Mouse (Mus musculus) left cerebral cortex, adult 8-10 months (tissue): ENCODE measurements at regions not wholly inside any gene's neighbourhood (a gene's known extent, or its start where the extent isn't known, plus 50 kb on each side); places are given as distances from the start of the nearest gene placed in this dataset.

Experiments
- DNase-seq, 2 experiments: peaks; one replicate each; pipeline ENCODE4 v3.0.0; 2022; ENCODE audit warnings: low spot score in 2 of 2

DNA sequence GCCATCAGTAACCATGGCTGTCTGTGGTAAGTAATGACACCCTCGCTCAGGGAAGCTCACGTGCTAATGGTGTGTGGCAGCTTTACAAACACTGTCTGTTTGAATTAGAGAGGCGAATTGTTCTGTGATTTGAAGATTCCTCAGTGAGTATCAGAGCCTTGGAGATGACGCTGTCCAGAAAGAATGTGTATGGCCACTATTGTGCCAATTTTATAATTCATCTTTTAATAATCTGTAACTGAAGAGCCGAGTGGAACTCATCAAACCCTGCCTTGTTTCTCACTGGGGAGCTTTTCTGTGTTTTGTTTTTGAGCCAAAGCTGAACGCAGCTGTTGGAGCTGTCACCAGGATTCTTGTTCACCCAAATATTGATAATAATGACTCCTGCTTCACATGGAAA lies 171.7 kb downstream of the Dact1 start:
- DNase-seq = no peak

DNA sequence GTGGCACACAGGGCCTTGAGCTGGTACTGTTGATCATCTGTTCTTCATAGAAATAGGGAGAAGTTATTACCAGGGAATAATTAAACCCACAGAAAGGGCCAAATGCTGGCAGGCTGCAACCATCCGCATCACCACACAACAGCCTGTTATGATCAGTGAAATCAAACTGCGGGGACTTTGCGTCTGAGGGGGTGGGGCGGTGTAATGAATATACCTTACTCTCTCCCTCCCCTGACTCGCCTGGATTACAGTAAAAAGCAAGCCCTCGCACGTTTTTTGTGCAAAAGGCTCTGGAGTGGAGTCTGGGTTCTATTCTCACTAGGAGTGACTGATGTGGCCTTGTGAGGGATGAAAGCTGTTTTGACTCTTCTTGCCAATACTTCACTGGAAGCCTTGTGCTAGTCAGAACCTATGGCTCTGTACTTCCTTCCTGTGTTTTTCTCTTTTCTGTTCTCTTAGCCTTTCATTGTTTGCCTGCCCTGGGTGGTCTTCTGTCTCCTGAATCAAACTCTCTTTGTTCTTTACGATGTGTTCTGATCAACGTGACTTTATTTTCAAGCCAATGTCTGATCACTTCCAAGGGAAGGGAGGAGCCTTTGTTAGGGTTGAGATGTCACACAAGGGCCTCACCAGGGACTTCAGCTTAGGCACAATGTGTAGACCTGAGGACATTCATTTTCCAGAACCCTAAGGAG lies 172.4 kb downstream of the Dact1 start:
- no peak for DNase-seq

DNA sequence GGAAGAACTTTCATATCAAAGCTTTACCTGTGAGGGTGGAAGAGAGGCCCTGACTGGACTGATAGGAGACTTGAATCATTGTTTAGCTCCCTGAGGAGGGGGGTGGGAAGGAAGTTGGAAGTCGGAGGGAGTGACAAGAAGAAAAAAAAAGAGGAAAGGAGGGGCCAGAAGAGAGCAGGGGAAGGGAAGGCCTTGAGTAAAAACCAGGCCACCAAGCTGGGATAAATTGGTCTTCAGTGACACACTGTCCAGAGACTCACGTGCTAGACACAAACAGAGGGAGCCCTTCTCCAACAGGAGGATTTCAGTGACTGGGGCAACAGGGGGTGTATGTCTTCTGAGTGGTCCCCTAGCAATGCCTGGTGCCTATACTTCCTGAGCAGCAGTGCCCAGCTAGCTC lies 172.9 kb downstream of the Dact1 start:
- DNase-seq = no peak

DNA sequence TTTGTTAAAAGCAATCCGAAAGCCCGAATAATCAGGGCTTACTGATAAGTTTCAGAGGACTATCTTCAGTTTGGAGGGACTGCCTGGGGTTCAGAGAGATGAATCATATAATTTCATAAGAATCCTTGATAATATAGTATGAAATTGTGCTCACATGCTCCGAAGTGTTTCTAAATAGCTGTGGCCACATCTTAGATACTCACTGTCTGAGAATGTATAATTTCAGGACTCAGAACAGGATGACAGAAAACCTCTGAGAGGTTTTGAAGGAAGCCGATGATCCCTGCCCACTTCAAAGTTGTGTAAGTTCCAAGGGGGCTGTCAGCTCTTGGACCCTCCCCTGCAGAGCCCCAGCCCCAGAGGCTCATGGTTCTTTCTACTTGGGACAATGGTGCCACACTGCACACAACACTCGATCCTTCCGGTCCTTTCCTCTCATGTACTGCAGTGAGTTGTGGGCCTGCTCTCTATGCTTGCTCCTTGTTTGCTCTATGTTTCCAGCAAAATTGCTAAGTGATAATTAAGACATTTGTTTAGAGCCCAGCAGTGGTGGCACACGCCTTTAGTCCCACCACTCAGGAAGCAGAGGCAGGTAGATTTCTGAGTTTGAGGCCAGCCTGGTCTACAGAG lies 174.0 kb downstream of the Dact1 start:
- no peak for DNase-seq

DNA sequence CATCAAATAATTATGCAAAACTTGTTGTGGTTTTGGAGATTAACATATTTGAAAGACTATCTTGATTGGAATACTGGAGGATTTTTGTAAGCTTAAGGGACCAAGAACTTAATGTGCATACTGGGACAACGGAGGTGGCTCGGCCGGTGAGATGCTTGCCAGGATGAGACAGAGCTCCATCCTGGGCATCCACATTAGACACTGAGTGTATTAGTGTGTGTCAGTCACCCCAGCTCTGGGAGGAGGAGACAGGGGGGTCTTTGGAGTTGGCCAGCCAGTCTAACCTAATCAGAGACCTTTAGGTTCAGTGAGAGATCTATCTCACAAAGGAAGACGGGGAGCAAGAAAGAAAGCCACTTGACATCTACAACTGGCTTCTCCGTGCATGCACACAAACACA lies 174.6 kb downstream of the Dact1 start:
- no peak for DNase-seq

DNA sequence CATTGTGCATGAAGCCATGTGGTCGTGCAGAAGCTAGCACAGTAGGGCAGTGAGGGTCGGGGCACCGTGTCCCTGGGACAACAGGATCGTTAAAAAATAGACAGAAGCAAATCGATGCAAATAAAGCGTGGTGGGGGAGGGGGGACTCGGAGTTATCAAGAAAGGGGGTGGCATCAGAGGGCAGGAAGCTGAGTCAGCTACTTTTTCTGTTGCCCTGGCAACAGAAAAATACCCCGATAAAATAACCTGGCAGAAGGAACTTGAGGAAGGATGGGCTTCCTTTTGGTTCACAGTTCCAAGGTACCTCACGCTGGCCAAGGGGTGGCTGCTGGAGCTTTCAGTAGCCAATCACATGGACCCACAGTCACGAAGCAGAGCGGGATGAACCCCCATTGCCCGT lies 176.4 kb downstream of the Dact1 start:
- no peak for DNase-seq

DNA sequence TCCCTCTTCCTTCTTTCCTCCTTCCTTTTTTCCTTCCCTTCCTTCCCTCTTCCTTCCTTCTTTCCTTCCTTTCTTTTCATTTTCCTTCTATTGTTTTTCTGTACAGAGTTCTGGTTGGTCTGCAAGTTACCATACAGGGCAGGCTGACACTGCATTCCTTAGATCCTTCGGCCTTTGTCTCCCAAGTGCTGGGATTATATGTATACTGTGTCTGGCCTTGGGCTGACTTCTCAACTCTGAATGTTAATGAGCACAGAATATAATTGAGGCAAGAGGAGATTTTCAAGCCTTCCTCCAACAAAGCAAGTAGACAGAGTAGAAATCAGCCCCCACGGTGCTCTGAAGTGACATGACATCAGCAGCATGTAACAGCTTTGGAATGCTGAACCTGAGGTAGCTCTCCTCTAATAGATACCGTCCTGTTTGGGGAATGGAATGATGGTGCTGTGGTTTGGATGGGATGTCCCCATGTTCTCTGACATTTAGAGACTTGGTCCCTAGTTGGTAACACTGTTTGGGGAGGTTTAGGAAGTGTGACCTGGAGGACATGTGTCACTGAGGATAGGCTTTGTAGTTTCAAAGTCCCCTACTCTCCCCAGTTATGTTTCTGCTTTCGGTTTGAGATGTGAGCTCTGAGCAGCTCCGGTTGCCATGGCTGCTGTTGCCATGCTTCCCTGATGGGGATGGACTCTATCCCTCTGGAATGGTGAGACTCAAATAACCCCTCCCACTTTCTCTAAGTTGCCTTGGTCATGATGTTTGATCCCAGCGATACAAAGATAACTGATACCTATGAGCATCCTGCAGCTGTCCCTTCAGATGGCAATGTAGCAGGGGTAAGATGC lies 178.1 kb downstream of the Dact1 start:
- no peak for DNase-seq

DNA sequence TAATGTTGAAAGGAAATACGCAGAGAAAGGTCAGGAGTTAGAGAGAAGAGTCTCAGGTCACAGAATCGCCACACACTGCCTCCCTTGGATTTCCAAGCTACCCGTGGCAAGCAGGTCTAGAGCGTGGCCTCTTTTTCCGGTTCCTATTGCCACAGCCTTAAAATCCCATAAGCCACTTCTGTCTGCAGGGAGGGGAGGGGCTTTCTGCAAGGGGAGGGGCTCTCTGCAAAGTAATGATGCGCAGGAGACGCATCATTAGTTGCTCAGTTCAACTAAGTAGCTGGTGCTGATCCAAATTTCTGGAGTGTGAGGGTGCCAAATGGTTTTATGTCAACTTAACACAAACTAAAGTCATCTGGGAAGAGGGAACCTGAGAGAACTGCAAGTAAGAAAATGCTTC lies 179.6 kb downstream of the Dact1 start:
- no peak for DNase-seq

DNA sequence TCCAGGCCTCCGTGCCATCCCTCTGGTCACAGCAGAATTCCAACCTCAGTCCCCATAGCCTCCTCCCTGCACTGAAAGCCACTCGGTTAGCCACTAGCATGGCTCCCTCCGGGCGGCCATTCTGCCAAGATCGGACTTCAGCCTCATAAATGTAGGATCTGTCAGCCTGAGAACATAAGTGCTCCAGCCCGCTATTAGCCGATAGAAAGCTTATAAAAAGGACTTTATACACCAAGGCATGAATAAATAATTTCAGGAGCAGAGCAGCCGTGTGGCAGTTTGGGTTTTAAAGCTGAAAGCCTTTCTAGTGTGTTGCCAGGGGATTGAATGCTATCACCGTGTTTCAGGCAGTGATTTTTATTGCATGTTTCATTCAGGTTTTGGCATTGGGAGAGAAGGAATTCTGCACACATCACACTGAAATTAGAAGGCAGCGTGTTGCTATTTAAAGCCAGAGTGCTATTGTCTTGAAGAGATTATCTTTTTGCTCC lies 185.2 kb downstream of the Dact1 start:
- DNase-seq = no peak

DNA sequence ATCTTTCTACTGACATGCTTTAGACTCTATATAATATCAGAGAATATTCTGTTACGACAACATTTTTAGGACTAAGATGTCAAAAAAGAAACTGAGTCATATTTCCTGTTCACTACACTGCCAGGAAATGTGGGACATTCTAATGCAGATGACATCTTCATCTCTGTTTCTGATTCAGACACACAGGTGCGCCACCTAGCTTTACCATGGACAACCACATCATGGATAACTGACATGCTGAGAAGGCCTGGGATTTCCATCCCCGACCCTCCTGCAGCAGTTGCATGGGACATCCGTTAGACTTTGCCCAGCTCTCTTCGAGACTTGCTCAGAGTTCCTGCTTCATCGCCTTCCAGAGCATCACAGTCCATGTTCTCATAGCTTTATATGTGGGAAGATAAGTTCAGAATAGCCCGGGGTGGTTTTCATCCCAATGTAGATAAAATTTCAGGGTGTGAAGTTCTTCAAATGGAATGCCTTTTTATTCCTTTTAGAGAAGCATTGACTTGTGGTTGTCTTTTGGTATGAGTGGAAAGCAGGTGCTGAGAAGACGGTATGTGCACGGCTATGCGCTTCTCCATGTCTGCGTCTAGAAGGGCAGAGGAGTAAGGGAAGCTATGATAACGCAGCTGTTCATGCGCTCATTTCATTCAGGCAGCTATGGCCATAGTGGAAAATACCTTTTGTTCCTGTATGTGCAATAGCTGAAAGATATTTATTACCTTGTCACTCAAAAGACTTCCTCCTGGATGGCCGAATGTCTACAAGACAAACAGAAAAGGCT lies 188.8 kb downstream of the Dact1 start:
- no peak for DNase-seq

DNA sequence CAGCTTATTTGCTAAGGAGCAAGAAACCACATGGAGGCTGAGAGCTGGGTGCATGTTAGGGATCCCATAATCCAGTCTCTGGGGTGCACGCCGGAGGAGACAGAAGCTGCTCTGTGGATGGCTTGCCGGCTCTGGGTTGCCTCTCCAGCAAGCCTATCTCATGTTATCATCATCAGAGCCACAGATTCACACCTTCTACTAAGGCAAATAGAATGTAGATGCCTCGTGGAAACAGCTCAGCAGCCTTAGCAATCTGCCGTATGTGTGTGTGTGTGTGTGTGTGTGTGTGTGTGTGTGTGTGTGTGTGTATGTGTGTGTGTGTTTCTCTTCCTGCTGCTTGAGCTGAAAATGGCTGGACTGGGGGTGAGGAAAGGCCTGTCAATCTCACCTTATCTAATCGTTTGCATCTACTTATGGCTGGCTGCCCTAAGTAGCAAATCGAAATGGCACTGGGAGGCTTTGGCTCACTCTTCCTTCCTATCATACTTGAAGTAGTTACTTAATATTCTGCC lies 191.7 kb downstream of the Dact1 start:
- no peak for DNase-seq

DNA sequence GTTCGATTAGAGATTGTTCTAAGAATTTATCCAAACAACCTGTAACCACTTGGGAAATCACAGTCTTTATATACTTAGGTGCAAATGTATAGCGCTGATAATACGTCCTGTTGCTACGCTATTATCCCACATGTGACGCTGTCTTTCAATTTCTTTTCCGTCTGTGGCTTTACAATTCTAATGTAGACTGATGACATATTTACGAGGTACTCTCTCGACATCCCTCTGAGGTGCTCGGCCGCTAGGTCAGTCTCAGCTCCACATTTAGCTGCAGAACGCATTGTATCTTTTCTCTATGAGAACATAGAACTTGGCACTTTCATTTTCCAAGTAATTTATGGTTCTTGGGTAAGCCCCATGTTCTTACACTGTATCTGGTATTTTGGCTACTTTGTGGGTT lies 193.6 kb downstream of the Dact1 start:
- DNase-seq = no peak

DNA sequence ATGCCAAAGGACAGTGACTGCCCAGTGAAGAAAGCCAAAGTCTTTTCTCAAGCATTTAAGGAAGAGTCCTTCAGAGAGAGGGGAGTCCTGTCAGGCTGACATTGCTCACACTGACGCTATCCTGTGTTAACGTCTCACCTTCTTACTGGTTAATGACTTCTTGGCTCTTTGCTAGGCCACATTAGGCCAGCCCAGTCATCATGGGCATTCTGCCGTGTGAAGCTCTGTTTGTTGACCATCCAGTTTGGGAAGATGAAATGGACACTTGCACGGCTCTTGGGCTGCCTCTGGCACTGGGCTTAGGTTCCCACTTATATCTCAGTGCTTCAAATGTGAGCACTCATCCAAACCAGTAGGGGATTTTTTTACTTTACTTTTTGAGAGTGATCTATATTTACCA lies 196.5 kb downstream of the Dact1 start:
- no peak for DNase-seq

DNA sequence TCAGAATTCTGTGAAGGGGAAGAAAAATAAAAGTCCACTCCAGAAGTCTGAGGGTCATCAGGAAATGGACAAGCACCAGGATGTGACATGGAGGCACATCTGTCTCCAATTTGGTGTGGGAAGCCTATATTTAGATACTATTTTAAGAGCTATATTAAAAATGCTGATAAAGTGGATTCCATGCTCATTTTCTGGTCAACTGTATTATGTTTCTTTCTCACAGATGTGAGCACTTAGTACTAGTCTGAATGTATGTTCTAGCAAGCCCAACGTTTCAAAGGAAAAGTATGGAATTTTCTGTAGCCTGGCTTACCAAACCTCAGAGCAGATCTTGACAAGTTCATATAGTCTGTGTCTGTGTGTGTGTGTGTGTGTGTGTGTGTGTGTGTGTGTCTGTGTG lies 197.0 kb downstream of the Dact1 start:
- no peak for DNase-seq

DNA sequence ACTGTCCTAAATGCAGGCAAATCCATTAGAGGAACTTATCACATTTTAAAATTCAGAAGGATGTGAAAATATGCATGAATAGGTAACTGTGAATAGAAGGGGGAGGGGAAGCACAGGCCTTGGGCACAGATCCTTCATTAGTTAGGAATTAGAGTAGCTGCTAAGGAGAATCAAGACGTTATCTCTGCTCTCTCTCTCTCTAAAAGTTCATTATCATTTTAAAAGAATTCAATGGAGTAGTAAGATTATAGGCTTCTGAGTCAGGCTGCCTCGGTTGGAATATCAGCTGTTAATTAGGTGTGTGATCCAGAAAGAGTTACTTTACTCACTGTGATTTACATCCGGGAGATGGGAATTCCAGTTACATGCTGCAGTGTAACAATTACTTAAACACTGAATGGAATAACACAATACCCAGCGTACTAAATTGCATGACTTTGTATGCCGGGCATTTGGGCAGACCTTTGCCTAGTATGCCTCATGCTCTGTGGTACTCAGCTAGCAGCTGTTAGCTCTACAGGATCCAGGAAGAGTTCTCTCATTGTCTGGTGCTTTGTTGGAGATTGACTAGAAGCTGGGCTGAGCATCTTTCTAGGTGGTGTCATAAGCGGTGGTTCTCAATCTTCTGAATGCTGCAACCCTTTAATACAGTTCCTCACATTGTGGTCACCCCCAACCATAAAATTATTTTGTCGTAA lies 203.4 kb downstream of the Dact1 start:
- DNase-seq = no peak

DNA sequence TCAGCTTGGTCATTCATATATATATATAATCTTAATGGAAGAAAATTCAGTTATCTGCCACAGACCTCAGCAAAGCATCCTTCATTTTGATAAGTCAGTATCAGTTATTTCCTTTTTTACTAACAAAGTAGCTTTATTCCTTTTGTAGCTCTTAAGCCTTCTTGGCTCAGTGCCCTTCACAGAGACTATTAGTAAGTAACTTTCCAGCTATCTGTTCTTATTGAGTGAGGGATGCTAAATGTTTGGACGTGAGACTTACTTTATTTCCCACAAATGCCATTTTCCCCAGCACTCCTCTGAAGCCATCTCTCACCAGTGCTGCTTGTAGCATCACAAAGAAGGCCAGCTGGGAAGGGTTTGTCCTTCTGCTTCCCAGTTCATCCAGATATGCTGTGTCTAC lies 209.8 kb downstream of the Dact1 start:
- DNase-seq = no peak

DNA sequence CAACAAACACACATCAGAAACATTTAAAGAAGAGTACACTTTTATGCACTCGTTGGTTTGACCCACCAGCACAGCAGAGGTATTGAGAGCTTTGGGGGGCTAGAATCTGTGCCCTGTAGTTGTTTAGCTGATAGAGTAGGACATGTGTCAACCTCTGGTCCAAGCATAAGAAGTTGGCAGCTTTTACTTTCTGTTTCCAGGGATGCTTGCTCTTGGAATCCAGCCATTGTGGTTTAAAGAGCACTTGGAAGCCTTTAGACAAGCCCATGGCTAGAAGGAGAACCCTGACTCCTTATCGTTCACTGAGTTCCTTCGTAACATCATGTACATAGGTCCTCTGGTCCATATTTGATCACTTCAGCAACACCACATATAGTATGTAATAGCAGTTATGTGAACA lies 212.3 kb downstream of the Dact1 start:
- no peak for DNase-seq

DNA sequence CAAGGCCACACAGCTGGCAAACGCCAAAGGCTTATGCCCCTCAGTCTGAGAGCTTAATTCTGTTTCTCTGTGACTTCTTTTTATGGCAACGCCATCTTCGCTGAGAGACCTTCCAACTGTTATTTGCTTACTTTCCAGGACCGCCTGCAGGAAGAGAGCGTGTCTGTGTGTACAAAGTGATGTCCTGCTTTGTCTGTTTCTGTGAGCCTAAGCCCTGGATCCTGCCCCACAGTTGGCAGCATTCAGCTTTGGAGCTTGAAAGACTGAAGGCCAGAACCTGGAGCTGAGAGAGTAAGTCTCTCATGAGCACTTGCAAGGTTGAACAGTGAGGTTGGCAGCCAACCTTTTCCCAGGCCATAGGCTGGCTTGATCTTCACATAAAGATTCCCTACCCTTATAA lies 212.8 kb downstream of the Dact1 start:
- no peak for DNase-seq

DNA sequence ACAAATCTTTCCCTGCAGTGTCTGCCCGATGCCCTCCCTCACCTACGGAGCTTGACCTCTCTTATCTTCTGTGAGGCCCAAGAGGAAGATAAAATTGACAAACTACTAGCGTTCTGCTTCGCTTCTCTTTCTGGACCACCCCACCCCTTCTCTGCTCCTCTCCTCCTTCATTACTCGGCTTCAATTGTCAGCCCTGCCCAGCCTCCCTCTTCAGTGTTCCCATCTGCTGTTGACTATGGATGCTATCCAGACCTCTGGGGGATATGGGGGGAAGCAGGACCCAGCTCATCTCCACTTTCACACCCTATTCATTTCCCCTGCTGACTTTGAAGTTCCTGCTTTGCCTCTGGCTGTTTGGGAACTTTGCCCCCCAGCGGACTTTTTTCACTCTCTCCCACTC lies 214.5 kb downstream of the Dact1 start:
- DNase-seq = no peak

DNA sequence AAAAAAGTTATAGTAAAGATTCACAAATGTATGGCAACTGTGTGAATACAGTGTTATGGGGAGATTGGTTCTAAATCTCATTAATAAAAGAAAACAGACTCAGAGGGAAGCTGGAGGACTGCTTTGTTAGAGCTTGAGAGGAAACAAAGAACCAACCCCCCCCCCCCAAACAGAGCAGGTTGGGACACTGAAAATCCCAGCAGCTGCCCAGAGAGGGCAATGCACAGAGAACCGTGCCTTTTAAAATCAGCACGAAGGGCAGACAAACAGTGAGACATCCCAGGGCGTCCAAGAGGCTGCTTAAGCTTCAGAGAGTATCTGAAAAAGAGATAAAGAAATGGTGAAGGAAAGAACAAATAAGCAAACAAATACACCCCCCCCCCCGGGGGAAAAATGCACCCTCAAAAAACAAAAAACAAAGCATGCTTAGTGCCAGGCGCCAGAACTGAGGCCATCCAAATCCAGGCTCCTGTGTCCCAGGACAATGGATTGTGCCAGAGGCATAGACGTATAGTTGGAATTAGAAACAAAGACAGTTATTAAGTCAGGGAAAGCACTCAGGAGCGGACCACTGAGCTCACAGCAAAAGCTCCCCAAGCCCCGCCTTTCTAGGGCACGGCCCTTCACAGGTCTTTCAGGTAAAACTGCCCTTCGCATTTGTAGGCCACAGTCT lies 215.7 kb downstream of the Dact1 start:
- DNase-seq = no peak
